Mouse (Mus musculus) heart, embryonic 14.5 days (tissue): ENCODE results near the gene Pdzd2. TPM values are rescaled to one million over a fixed set of nuclear protein-coding genes. Genes with fewer than 3 reads are reported as not detected.
A peak's percentile ranks its signal among the peaks of the same experiment; 100 is the strongest.

Experiments used
- ATAC-seq: fragments of 200-750 bp; cut with Nextera tagmentation; 2 replicates; pipeline ENCODE4 v1.8.0; 2017; ENCODE audit warnings: low read depth, moderate TSS enrichment; ENCODE audit not compliant: insufficient number of reproducible peaks, insufficient read depth, low FRiP score
- H3K27ac ChIP-seq, 2 experiments: fragments of 200-500 bp in 1 of 2; fragments of 300-500 bp in 1 of 2; sonication (generic) in 1 of 2; replicated peaks in 1 of 2; 2 replicates each; pipeline ENCODE4 v1.5.1; 2012 to 2014; ENCODE audit warnings: low read depth in 2 of 2, low read length in 2 of 2, control low read depth in 1 of 2, mild to moderate bottlenecking in 1 of 2, mixed read lengths in 1 of 2; ENCODE audit not compliant: control insufficient read depth in 1 of 2, insufficient read depth in 1 of 2
- H3K27me3 ChIP-seq: fragments of 300-500 bp; sonication (generic); 2 replicates; pipeline ENCODE4 v1.6.1; 2014; ENCODE audit warnings: mild to moderate bottlenecking, low read length, control low read depth; ENCODE audit not compliant: control insufficient read depth, insufficient read depth
- H3K36me3 ChIP-seq: fragments of 300-500 bp; sonication (generic); 2 replicates; pipeline ENCODE4 v1.6.1; 2014; ENCODE audit warnings: mild to moderate bottlenecking, control low read depth, low read length, mixed read lengths; ENCODE audit not compliant: control insufficient read depth, insufficient read depth
- H3K4me1 ChIP-seq, 2 experiments: fragments of 200-500 bp in 1 of 2; fragments of 300-500 bp in 1 of 2; sonication (generic) in 1 of 2; 2 replicates each; pipeline ENCODE4 v1.6.1; 2012 to 2014; ENCODE audit warnings: low read length in 2 of 2, control low read depth in 1 of 2, mixed read lengths in 1 of 2; ENCODE audit not compliant: control insufficient read depth in 2 of 2, insufficient read depth in 2 of 2
- H3K4me2 ChIP-seq: fragments of 300-500 bp; sonication (generic); 2 replicates; pipeline ENCODE4 v1.6.1; 2014; ENCODE audit warnings: mild to moderate bottlenecking, low read length
- H3K4me3 ChIP-seq, 2 experiments: fragments of 200-500 bp in 1 of 2; fragments of 300-500 bp in 1 of 2; sonication (generic) in 1 of 2; 2 replicates each; pipeline ENCODE4 v1.5.1; 2012 to 2014; ENCODE audit warnings: low read length in 2 of 2, mild to moderate bottlenecking in 2 of 2, control low read depth in 1 of 2, low read depth in 1 of 2, moderate library complexity in 1 of 2; ENCODE audit not compliant: control insufficient read depth in 1 of 2, insufficient read depth in 1 of 2
- H3K9ac ChIP-seq: fragments of 300-500 bp; sonication (generic); 2 replicates; pipeline ENCODE4 v1.6.1; 2014; ENCODE audit warnings: mild to moderate bottlenecking, low read length
- H3K9me3 ChIP-seq: fragments of 300-500 bp; sonication (generic); 2 replicates; pipeline ENCODE4 v1.6.1; 2016; ENCODE audit warnings: low read length, control low read depth; ENCODE audit not compliant: control insufficient read depth
- WGBS: fragments of 180-500 bp; shearing (Covaris S2); extraction: QIAGEN DNeasy Blood & Tissue Kit; methylation state at CpG from one replicate; pipeline ENCODE4 v1.1.7; 2014; 5-methylcytosine and 5-hydroxymethylcytosine counted together
- polyA plus RNA-seq: library from polyadenylated mRNA; unstranded; fragments of >200 nt; fragmentation: Nextera tagmentation; extraction: Ambion mirVana; gene quantifications from 2 replicates; pipeline ENCODE4 v1.2.1, GENCODE M21; 2014

Gene Pdzd2
- polyA plus RNA-seq, 1 experiment from 2014 or later: 16.8 TPM

GRCm38 (mm10) chr15:12320441-12321090 lies 419.2 kb downstream of the Pdzd2 start:
- peak; percentile 29 for ATAC-seq
- 4% methylated on average over 22 of the region's 22 CpGs for WGBS
- Histone ChIP-seq H3K27ac (peak overlapping the region; percentile 79 to 94), H3K9ac (peak overlapping the region; percentile 96), H3K9me3 (no peaks in the 10 kb centered on the region), H3K4me3 (peak overlapping the region; percentile 79 to 96), H3K4me2 (peak overlapping the region; percentile 82), H3K4me1 (peaks cover 6 to 24% of the 10 kb centered on the region in 2 experiments), H3K36me3 (peaks cover 2% of the 10 kb centered on the region), H3K27me3 (no peaks in the 10 kb centered on the region)

- ATAC-seq: no peak
- Histone ChIP-seq H3K9me3 (no peaks in the 10 kb centered on the region), H3K4me2 (peak overlapping the region; percentile 82), H3K9ac (no peak overlapping the region), H3K27ac (no peak overlapping the region), H3K36me3 (no peaks in the 10 kb centered on the region), H3K4me1 (peaks cover 5 to 20% of the 10 kb centered on the region in 2 experiments), H3K4me3 (peak overlapping the region in 1 of 2 experiments; percentile 96; a peak in 1 of 4 replicates), H3K27me3 (no peaks in the 10 kb centered on the region)
- 36% methylated on average over 5 of the region's 5 CpGs for WGBS
Observed at GRCm38 (mm10) chr15:12319889-12320288, 419.8 kb downstream of the Pdzd2 start.

- Histone ChIP-seq H3K9me3 (no peaks in the 10 kb centered on the region), H3K4me3 (no peak overlapping the region), H3K4me1 (peaks cover 3 to 7% of the 10 kb centered on the region in 2 experiments; a peak in 2 of 4 replicates), H3K27me3 (no peaks in the 10 kb centered on the region), H3K4me2 (no peak overlapping the region), H3K36me3 (no peaks in the 10 kb centered on the region), H3K27ac (no peak overlapping the region), H3K9ac (no peak overlapping the region)
- ATAC-seq: no peak
- WGBS: 79% methylated on average over 8 of the region's 8 CpGs
Observed at GRCm38 (mm10) chr15:12318451-12318850, 421.3 kb downstream of the Pdzd2 start.

GRCm38 (mm10) chr15:12317290-12317689 lies 422.4 kb downstream of the Pdzd2 start:
- ATAC-seq: no peak

GRCm38 (mm10) chr15:12315996-12316395 lies 423.7 kb downstream of the Pdzd2 start:
- Histone ChIP-seq H3K27ac (no peak overlapping the region), H3K9me3 (no peaks in the 10 kb centered on the region), H3K36me3 (no peaks in the 10 kb centered on the region), H3K9ac (no peak overlapping the region), H3K4me2 (no peak overlapping the region), H3K4me3 (no peak overlapping the region), H3K27me3 (no peaks in the 10 kb centered on the region), H3K4me1 (0 out of 4 replicates have a peak, but pooled peaks cover 0 to 3% of the 10 kb centered on the region in 2 experiments)
- ATAC-seq: no peak
- WGBS: 62% methylated on average over 2 of the region's 2 CpGs

More at GRCm38 (mm10) chr15:12317290-12317689, 422.4 kb downstream of the Pdzd2 start:
- Histone ChIP-seq H3K4me3 (no peak overlapping the region), H3K36me3 (no peaks in the 10 kb centered on the region), H3K9ac (no peak overlapping the region), H3K4me1 (0 out of 4 replicates have a peak, but pooled peaks cover 0 to 3% of the 10 kb centered on the region in 2 experiments), H3K9me3 (no peaks in the 10 kb centered on the region), H3K27ac (no peak overlapping the region), H3K4me2 (no peak overlapping the region), H3K27me3 (no peaks in the 10 kb centered on the region)
- WGBS: 68% methylated on average over 5 of the region's 5 CpGs

GRCm38 (mm10) chr15:12314584-12314983 lies 425.1 kb downstream of the Pdzd2 start:
- Histone ChIP-seq H3K36me3 (no peaks in the 10 kb centered on the region), H3K4me1 (no peaks in the 10 kb centered on the region), H3K4me3 (no peak overlapping the region), H3K27me3 (no peaks in the 10 kb centered on the region), H3K9me3 (no peaks in the 10 kb centered on the region), H3K27ac (no peak overlapping the region), H3K4me2 (no peak overlapping the region), H3K9ac (no peak overlapping the region)
- WGBS: 82% methylated on average over 5 of the region's 5 CpGs
- ATAC-seq: no peak

GRCm38 (mm10) chr15:12313255-12313654 lies 426.5 kb downstream of the Pdzd2 start:
- Histone ChIP-seq H3K9me3 (no peaks in the 10 kb centered on the region), H3K9ac (no peak overlapping the region), H3K27ac (no peak overlapping the region), H3K27me3 (no peaks in the 10 kb centered on the region), H3K36me3 (no peaks in the 10 kb centered on the region), H3K4me3 (no peak overlapping the region), H3K4me1 (no peaks in the 10 kb centered on the region), H3K4me2 (no peak overlapping the region)
- ATAC-seq: no peak
- 22% methylated on average over 1 of the region's 1 CpGs for WGBS

GRCm38 (mm10) chr15:12311465-12311864 lies 428.3 kb downstream of the Pdzd2 start:
- H3K4me2 ChIP-seq: no peak overlapping the region
- ATAC-seq: no peak
- no peak overlapping the region for H3K9ac ChIP-seq
- H3K27ac ChIP-seq: no peak overlapping the region
- H3K4me3 ChIP-seq: no peak overlapping the region
- no peaks in the 10 kb centered on the region for H3K27me3 ChIP-seq
- WGBS: 87% methylated on average over 7 of the region's 7 CpGs
- peaks cover under 1 to 2% of the 10 kb centered on the region in 2 experiments; a peak in 2 of 4 replicates for H3K4me1 ChIP-seq
- H3K36me3 ChIP-seq: no peaks in the 10 kb centered on the region
- H3K9me3 ChIP-seq: no peaks in the 10 kb centered on the region
